Mouse (Mus musculus): ENCODE results near the gene Noxa1.

The Noxa1 gene

GRCm38 (mm10) chr2:25095109-25095850 lies at the start of gene Noxa1:
Gene Noxa1 (minus strand): TSS chr2:25095149.
- no peak for DNase-seq (ENCODE audit: low read depth, low spot score)

DNA sequence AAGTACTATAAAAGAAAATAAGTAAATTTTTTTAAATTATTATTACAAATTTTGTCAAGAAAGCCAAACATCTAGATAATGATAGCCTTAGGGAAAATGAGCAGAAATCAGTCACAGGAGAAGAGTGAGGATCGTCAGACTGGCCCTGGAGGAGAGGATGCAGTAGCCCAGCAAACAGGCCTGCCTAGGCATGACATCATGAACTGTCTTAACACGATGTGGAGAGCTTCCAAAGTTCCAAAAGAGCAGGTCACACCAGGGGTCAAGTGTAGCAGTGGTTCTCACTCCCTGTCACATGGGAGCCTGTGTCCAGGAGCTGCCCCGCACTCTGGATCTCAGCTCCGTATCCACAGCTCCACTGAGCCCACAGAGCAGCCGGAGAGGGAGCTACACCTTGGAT lies 47.0 kb upstream of the Noxa1 start:
- DNase-seq (ENCODE audit: low read depth, low spot score) = no peak

DNA sequence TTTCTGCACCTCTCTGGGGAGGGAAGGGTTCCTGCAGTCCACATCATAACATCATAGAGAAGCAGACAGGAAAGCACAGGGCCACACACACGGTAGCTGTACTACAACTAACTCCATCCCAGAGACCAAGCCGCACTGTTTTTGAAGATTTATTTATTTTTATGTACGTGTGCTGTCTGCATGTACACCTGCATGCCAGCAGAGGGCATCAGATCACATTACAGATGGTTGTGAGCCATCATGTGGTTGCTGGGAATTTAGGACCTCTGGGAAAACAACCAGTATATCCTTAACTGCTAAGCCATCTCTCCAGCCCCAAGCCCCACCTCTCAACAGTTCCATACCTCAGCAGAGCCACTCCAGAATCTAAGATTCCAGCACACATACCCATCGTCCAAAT lies 46.2 kb upstream of the Noxa1 start:
- no peak for DNase-seq (ENCODE audit: low read depth, low spot score)

GRCm38 (mm10) chr2:25137832-25138231 lies 42.9 kb upstream of the Noxa1 start:
- DNase-seq (ENCODE audit: low read depth, low spot score) = no peak

DNA sequence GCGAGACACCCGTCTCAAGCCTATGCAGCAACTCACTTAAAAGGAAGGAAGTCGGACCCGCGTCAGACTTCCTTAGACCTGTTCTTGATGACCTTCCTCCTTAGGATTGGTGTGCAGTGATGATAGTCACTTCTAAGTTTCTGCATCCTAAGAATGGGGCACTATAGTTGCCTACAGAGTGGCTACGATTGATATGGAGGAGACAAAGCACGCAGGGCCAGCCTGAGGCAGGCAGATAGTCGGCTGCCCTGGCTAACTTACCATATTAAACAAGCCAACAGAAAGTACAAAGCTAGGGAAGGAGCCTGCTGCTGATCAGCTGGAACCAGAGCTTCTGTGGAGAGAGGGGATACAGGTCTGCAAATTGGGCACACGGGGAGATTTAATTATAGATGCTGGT lies 36.7 kb upstream of the Noxa1 start:
- DNase-seq (ENCODE audit: low read depth, low spot score) = no peak

DNA sequence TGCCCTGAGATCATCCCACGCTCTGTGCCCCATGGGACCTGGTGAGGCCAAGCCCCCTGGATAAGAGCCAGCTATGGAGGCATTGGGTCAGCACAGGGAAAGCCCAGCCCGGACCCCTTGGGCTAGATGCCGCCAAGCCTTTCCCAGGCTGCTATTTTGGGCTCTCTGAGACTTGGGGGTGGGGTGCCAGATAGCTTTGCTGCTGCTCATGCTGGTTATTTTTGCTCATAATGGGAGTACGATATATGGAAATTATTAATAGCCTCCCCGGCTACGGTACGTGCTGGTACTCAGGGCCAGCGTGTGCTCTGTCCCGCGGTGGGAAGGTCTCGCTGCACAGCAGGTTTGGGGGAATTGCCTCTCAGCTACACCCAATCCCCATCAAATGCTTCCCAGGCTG lies 33.1 kb upstream of the Noxa1 start:
- DNase-seq (ENCODE audit: low read depth, low spot score) = peak; percentile 28

GRCm38 (mm10) chr2:25127206-25127605 lies 32.3 kb upstream of the Noxa1 start:
- DNase-seq (ENCODE audit: low read depth, low spot score) = peak; percentile 49

GRCm38 (mm10) chr2:25126011-25127010 lies 31.4 kb upstream of the Noxa1 start:
- DNase-seq (ENCODE audit: low read depth, low spot score) = no peak

DNA sequence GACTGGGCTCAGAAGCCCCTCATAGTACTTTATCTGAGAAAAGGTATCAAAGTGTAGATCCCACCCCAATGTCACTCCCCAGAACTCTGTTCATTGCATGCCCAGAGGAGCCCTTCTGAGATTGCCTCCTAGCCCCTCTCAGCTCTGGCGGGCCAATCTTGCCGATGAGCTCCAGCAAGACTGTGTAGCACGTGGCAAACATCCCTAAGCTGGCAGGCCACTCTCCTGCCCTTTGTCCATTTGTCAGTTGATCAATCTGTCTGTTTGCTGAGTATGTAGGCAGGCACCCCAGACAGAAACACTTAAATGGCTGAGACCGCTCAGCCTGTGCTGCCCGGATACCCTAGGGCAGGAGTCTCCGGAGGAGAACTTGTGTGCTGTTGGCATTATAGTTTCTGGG lies 30.2 kb upstream of the Noxa1 start:
- DNase-seq (ENCODE audit: low read depth, low spot score) = no peak

DNA sequence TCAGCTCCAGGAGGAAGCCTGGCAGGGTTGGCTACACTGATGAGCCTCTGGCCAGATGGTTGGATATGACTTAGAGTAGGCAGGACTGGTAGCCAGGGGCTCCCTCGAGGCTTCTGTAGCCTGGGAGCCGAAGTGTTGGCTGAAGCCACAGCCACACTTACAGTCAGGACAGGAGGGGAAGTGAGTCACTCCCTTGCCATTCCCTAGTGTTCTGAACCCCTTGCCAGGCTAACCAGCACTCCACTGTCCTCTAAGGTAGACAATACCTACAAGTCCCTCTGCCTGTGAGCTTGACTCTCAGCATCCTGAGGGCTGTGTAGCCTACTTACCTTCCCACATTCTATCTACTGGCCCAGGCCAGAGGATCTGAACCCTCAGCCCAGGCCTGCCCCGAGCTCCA lies 29.5 kb upstream of the Noxa1 start:
- DNase-seq (ENCODE audit: low read depth, low spot score) = no peak

DNA sequence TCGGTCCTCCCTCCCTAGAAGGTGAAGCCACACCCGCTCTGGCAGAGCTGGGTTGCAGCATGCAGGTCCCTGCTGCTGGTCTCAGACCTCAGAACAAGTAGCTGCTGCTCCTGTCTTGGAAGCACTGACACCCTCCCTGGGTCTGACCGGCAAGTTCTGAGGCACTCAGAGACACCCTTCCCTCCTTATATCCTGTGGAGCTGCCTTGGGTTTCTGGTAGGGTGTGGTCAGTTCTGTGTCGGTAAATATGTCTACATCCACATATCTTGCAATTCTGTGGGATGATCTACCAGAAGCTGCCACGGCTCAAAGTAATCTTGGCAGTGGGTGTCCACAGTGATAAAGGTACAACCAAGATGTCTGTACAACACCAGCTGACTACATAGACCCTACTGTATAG lies 28.6 kb upstream of the Noxa1 start:
- DNase-seq (ENCODE audit: low read depth, low spot score) = no peak

DNA sequence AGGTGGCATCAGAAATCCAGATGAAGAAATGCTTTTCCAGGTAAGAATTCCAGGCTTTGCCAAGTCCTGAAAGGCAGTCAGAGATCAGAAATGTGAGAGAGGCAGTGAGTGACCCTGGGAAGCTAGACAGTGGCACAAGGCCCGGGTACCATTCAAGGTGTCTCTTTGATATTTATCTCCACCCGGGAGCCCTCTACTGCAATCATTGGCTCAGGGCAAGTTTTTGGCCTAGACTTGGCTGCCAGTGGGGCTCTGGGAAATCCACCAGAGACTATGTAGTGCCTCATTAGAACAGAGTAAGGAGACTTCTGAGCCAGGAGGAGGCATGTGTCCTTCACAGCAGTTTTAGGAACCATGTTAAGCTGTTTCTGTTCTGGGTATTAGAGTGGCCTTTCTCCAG lies 27.7 kb upstream of the Noxa1 start:
- no peak for DNase-seq (ENCODE audit: low read depth, low spot score)

DNA sequence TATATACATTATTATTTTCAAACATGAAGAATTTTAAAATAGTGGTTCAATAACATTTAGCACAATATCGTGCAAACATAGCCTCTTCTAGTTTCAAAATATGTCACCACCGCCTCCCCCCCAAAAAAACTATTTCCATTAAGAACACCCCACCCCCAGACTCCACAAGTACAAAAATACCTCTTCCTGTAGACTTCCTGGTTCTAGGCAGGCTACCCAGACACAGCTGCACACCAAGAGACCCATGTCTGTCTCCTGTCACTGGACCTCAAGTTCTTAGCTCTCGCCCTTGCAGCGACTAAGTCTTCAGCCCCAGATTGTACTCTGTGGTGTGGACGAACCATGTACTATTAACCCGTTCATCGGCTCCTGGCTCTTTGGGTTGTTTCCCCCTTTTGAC lies 26.0 kb upstream of the Noxa1 start:
- DNase-seq (ENCODE audit: low read depth, low spot score) = no peak

DNA sequence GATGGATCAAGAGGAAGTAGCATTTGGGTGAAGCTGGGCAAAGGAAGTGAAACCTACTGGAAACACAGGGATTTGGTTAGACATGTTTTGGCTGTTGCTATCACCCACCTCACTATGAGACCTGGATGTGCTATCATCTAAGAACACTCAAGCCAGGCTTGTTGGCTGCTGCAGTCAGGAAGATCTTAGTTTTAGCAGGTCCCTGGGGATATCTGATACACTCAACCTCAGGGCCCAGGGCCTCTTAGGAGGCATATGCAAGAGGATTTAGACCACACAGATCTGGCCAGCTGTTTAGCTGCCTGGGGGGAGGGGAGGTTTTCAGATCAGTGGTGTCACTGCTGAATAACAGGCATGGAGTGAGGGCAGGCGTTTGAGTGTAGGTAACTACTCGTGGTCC lies 20.5 kb upstream of the Noxa1 start:
- DNase-seq (ENCODE audit: low read depth, low spot score) = no peak

GRCm38 (mm10) chr2:25114308-25114707 lies 19.4 kb upstream of the Noxa1 start:
- no peak for DNase-seq (ENCODE audit: low read depth, low spot score)

GRCm38 (mm10) chr2:25111184-25111791 lies 16.3 kb upstream of the Noxa1 start:
- no peak for DNase-seq (ENCODE audit: low read depth, low spot score)

- DNase-seq (ENCODE audit: low read depth, low spot score) = no peak
Measured at GRCm38 (mm10) chr2:25110505-25111183, 15.7 kb upstream of the Noxa1 start.

- DNase-seq (ENCODE audit: low read depth, low spot score) = no peak
Measured at GRCm38 (mm10) chr2:25109487-25109886, 14.5 kb upstream of the Noxa1 start.

GRCm38 (mm10) chr2:25106045-25106444 lies 11.1 kb upstream of the Noxa1 start:
- no peak for DNase-seq (ENCODE audit: low read depth, low spot score)

DNA sequence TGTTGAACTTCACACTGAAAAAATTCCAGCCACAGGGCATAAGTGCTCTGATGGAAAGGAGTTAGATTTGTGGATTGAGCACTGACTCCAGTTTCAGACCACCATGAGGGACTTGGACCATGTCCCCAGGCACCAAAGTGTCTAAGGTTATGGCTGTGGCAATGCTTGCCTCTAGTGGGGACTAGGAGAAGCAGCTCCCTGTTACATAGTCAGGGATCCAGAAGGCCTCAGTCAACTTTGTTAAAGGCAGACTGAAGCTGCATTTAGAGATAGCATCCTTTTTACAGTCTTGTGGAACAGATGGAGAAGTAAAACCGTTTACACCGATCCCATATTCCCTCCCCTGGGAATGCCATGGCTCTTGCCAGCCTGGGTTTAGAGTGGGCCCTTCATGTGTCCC lies 9.2 kb upstream of the Noxa1 start:
- DNase-seq (ENCODE audit: low read depth, low spot score) = no peak

- no peak for DNase-seq (ENCODE audit: low read depth, low spot score)
Measured at GRCm38 (mm10) chr2:25099703-25100102, 4.8 kb upstream of the Noxa1 start.

- DNase-seq (ENCODE audit: low read depth, low spot score) = no peak
Measured at GRCm38 (mm10) chr2:25098956-25099355, 4.0 kb upstream of the Noxa1 start.
